Mouse (Mus musculus): ENCODE measurements around the gene Cd44.

DNA sequence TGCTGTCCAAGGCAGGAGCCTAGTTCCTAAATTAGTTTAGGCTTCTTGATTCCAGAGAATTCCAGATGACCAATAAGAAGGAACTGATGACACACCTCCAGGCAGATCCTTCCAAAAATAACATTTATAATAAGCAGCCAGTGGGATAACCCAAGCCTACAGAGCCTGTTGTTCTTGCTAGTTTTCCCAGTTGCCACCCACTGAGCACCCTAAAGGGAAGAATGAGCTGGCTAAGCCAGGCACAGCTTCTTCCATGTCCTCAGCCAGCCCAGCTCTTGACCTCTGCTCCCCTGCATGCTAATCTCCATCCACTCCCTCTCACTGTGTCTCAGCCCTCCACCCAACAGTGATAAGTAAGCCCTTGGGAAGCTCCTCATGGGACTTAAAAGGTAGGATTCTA is 51.4 kb downstream of the Cd44 start:
- TF ChIP-seq KAT2A (IDR thresholded peaks at IDR 0.05; ENCODE audit: insufficient replicate concordance, low read length) (no peak), USF2 (conservative IDR thresholded peaks at IDR 0.05; ENCODE audit: low read depth, low read length) (no peak), CTCF (conservative IDR thresholded peaks at IDR 0.05 in 1 of 2, IDR thresholded peaks at IDR 0.05 in 1 of 2; ENCODE audit: low read depth in 2 of 2, low read length in 2 of 2) (no peak), MXI1 (IDR thresholded peaks at IDR 0.05; ENCODE audit: low read depth, low read length) (no peak)

Data from CH12.LX (cell line).